Mouse (Mus musculus): Measurements from ENCODE around the gene Xpr1. TPM values are rescaled to one million over a fixed set of nuclear protein-coding genes. Genes with fewer than 3 reads are reported as not detected.
A peak's percentile ranks its signal among the peaks of the same experiment; 100 is the strongest.

The Xpr1 gene
- polyA plus RNA-seq, 1 experiment from 2014 or later, result 6.7 TPM

DNA sequence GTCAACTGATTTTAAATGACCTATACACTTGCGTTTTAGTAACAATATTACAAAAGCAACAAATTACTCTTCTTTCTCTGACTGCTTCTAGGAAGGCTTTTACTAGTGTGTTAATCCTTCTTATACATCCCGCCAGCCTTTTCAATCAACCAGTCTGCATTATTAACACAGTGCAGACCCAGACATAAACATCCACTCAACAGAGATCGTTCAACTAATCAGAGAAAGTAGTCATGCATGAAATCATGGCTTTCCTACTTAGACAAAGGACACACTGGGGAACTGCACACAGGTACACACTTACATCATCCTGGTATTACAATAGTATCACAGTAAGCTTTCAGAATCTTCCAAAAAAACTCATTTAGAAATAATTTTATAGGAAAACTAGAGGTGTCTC lies 105.5 kb downstream of the Xpr1 start:
- no peak overlapping the region for H3K4me3 ChIP-seq
- no peak overlapping the region for H3K9ac ChIP-seq
- WGBS (ENCODE audit: insufficient replicate concordance), result 83% methylated on average over 3 of the region's 3 CpGs
- H3K27ac ChIP-seq, result no peak overlapping the region
- no peak overlapping the region for H3K4me2 ChIP-seq
- no peak for ATAC-seq
- peaks cover 41% of the 10 kb centered on the region for H3K36me3 ChIP-seq
- no peaks in the 10 kb centered on the region for H3K4me1 ChIP-seq
- no peaks in the 10 kb centered on the region for H3K9me3 ChIP-seq (replicated peaks)
- no peaks in the 10 kb centered on the region for H3K27me3 ChIP-seq (replicated peaks)

DNA sequence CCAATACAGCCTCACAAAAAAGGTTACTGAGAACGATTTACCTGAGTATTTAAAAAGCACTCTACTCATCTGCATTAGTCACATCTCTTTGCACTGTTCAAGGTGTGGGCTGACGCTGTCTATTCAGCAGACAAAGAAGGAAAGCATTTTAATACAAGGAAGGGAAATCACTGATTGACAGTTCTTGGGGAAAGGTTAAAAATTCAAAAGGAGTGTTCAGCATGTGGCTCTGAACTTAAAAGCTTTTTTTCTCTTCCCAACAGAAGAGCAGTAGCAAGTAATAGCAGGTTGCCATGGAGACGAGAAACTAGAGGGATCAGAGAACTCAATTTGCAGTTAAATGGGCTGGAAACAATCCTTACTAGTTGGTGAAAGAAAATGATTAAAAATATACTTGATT lies 110.3 kb downstream of the Xpr1 start:
- WGBS (ENCODE audit: insufficient replicate concordance), result 69% methylated on average over 3 of the region's 3 CpGs

DNA sequence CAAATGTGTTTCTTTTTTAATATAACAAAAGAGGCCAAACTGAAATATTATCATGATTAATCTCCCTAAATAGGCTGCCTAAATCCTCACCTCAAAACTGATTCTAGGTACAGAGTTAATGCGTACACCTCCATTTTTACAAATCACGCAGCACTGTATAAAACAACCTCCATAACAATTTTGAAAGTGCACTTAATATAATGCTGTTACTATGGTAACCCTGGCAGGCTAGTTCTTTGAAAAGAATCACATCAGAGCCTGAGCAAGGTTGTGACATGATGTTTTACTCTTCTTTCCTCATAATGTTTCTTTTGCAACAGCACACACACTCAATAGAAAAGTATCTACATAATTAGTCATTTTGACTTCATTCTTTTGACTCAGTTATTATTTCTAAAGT lies 113.8 kb downstream of the Xpr1 start:
- no peak overlapping the region for H3K4me2 ChIP-seq
- no peaks in the 10 kb centered on the region for H3K27me3 ChIP-seq (replicated peaks)
- no peaks in the 10 kb centered on the region for H3K9me3 ChIP-seq (replicated peaks)
- H3K4me3 ChIP-seq, result no peak overlapping the region
- H3K9ac ChIP-seq, result no peak overlapping the region
- H3K36me3 ChIP-seq, result peaks cover 31% of the 10 kb centered on the region
- no peaks in the 10 kb centered on the region for H3K4me1 ChIP-seq
- WGBS (ENCODE audit: insufficient replicate concordance), result 93% methylated on average over 2 of the region's 2 CpGs
- no peak overlapping the region for H3K27ac ChIP-seq
- ATAC-seq, result no peak

More for the DNA sequence above, 110.3 kb downstream of the Xpr1 start:
- H3K4me1 ChIP-seq, result no peaks in the 10 kb centered on the region
- H3K4me2 ChIP-seq, result no peak overlapping the region
- no peaks in the 10 kb centered on the region for H3K9me3 ChIP-seq (replicated peaks)
- no peak overlapping the region for H3K9ac ChIP-seq
- H3K27me3 ChIP-seq (replicated peaks), result no peaks in the 10 kb centered on the region
- no peak overlapping the region for H3K27ac ChIP-seq
- ATAC-seq, result no peak
- peaks cover 38% of the 10 kb centered on the region for H3K36me3 ChIP-seq
- H3K4me3 ChIP-seq, result no peak overlapping the region

DNA sequence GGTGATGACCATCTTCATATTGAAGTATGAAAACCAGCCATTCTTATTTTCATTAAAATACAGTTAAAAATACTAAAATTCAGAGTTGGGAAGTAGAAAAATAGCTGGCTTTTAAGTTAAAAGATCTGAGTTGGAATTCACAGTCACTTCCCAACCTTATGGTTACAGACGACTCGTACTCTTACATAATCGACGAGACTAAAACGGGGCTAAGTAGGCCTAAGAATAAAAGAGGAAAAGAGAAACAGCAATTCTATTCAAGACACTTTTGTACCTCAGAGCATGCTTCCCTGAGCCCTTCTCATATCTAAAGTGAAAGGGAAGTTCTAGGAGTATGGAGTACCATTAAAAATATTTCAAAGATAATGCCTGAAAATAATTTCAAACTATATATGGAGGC lies 119.6 kb downstream of the Xpr1 start:
- 81% methylated on average over 5 of the region's 5 CpGs for WGBS (ENCODE audit: insufficient replicate concordance)
- no peak overlapping the region for H3K27ac ChIP-seq
- H3K4me2 ChIP-seq, result no peak overlapping the region
- H3K9ac ChIP-seq, result no peak overlapping the region
- no peaks in the 10 kb centered on the region for H3K4me1 ChIP-seq
- H3K4me3 ChIP-seq, result no peak overlapping the region
- H3K36me3 ChIP-seq, result peaks cover 9% of the 10 kb centered on the region; the same call in 1 of the 2 replicates
- no peaks in the 10 kb centered on the region for H3K27me3 ChIP-seq (replicated peaks)
- H3K9me3 ChIP-seq (replicated peaks), result no peaks in the 10 kb centered on the region
- no peak for ATAC-seq

DNA sequence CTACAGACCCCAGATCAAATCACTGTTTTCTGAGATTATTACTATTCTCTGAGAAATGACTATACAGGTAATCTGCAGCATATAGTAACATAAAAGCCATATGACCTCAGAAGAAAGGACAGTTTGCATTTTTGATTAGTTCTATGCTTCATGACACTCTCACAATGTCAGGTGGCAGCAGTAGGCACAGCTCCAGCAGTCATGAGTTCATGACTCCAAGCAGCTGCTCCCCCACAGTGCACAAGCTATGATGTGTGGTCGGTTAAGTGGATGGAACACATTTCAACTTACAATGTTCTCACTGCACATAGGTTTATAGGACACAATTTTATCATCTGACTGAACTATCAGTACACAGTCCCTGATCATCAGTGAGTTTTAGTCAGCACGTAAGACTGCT lies 120.0 kb downstream of the Xpr1 start:
- no peak for ATAC-seq
- 84% methylated on average over 2 of the region's 2 CpGs for WGBS (ENCODE audit: insufficient replicate concordance)
- Histone ChIP-seq H3K4me3 (no peak overlapping the region), H3K9me3 (replicated peaks) (no peaks in the 10 kb centered on the region), H3K27me3 (replicated peaks) (no peaks in the 10 kb centered on the region), H3K9ac (no peak overlapping the region), H3K27ac (no peak overlapping the region), H3K4me2 (no peak overlapping the region), H3K4me1 (no peaks in the 10 kb centered on the region), H3K36me3 (peaks cover 9% of the 10 kb centered on the region; the same call in 1 of the 2 replicates)

DNA sequence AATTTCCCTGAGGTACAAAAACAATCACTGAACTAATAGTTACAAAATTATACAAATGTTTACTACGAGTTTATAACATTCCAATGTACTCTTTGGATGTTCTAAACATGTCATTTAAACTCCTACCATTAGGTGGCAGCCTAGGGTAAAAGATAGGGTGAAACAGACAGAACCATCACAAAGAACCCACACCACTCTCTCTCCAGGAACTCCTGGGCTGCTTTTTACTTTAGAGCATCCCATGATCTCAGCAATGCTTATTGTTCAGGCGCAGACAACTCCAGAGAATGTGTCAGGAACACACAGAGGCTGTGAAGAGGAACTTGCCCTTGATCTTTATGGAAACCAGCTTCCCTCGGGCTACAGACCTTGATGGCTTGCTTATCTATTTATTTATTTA lies 123.8 kb downstream of the Xpr1 start:
- Histone ChIP-seq H3K36me3 (peaks cover 34% of the 10 kb centered on the region), H3K4me3 (no peak overlapping the region), H3K9me3 (replicated peaks) (no peaks in the 10 kb centered on the region), H3K27ac (no peak overlapping the region), H3K4me1 (no peaks in the 10 kb centered on the region), H3K9ac (no peak overlapping the region), H3K4me2 (no peak overlapping the region), H3K27me3 (replicated peaks) (no peaks in the 10 kb centered on the region)
- WGBS (ENCODE audit: insufficient replicate concordance), result 24% methylated on average over 3 of the region's 3 CpGs
- no peak for ATAC-seq

DNA sequence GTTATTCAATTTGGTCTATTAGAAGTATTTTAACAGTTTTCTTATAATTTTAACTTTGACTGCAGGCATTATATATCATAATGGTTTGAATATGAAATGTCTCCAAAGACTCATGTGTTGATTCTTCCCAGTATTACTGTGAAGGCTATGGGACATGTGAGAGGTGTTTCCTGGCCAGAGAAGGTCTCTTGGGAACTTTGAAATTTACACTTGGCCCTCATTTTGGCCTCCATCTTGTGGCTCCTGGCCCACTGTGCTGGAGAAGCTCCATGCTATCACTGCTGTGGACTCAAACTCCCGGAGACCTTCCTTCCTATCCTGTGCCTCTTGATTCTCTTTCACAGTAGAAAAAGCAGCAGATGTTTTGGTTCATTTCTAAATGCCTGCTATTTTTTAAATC lies 127.8 kb downstream of the Xpr1 start:
- Histone ChIP-seq H3K4me3 (no peak overlapping the region), H3K27me3 (replicated peaks) (no peaks in the 10 kb centered on the region), H3K4me1 (no peaks in the 10 kb centered on the region), H3K9ac (no peak overlapping the region), H3K4me2 (no peak overlapping the region), H3K9me3 (replicated peaks) (no peaks in the 10 kb centered on the region), H3K36me3 (peaks cover 56% of the 10 kb centered on the region), H3K27ac (no peak overlapping the region)
- ATAC-seq, result no peak
- 86% methylated on average over 1 of the region's 1 CpGs for WGBS (ENCODE audit: insufficient replicate concordance)

DNA sequence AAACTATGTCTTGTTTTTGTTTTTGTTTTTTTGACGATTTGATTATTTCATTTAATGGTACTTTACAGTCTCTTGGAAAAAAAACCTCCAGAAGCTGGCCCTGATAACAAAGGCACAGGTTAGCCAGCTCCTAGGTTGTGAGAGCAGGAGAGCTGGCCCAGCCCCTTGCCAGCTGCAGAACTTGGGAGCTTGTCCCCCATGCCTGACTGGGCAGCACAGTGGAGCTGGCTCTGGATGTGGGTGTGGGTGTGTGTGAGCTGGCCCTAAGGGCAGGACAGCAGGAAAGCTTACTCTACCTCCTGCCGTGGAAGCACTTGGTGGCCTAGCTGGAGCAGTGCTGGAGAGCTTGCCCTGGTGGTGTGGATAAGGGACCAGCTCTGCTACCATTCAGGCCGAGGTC lies 129.2 kb downstream of the Xpr1 start:
- no peak for ATAC-seq

DNA sequence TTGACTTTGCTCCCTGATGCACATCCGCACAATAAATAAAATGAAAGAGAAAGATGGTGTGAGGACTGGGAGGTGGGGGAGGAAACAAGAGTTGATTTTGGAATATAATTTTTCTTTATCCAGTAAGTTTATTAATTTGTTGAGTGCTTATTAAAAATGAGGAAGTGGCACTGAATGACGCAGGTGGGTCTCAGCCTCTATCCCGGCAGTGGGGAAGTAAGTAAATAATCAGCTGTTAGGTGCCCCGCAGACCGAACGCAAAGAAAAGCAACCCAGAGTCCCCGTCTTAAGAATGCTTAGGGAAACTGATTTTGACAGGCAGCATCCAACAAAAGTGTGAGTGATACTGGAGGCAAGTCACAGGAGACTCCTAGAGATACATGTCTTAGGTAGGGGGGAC lies 133.4 kb downstream of the Xpr1 start:
- H3K36me3 ChIP-seq, result peaks cover 61% of the 10 kb centered on the region
- 68% methylated on average over 7 of the region's 7 CpGs for WGBS (ENCODE audit: insufficient replicate concordance)
- H3K4me3 ChIP-seq, result no peak overlapping the region
- ATAC-seq, result no peak
- H3K4me1 ChIP-seq, result peaks cover 7% of the 10 kb centered on the region
- H3K4me2 ChIP-seq, result no peak overlapping the region
- H3K27ac ChIP-seq, result no peak overlapping the region
- no peaks in the 10 kb centered on the region for H3K27me3 ChIP-seq (replicated peaks)
- H3K9ac ChIP-seq, result no peak overlapping the region
- no peaks in the 10 kb centered on the region for H3K9me3 ChIP-seq (replicated peaks)

More for the DNA sequence above, 129.2 kb downstream of the Xpr1 start:
- H3K27ac ChIP-seq, result no peak overlapping the region
- H3K4me2 ChIP-seq, result no peak overlapping the region
- H3K9me3 ChIP-seq (replicated peaks), result no peaks in the 10 kb centered on the region
- H3K36me3 ChIP-seq, result peaks cover 58% of the 10 kb centered on the region
- no peak overlapping the region for H3K4me3 ChIP-seq
- no peaks in the 10 kb centered on the region for H3K27me3 ChIP-seq (replicated peaks)
- no peaks in the 10 kb centered on the region for H3K4me1 ChIP-seq
- WGBS (ENCODE audit: insufficient replicate concordance), result 78% methylated on average over 3 of the region's 3 CpGs
- H3K9ac ChIP-seq, result no peak overlapping the region

DNA sequence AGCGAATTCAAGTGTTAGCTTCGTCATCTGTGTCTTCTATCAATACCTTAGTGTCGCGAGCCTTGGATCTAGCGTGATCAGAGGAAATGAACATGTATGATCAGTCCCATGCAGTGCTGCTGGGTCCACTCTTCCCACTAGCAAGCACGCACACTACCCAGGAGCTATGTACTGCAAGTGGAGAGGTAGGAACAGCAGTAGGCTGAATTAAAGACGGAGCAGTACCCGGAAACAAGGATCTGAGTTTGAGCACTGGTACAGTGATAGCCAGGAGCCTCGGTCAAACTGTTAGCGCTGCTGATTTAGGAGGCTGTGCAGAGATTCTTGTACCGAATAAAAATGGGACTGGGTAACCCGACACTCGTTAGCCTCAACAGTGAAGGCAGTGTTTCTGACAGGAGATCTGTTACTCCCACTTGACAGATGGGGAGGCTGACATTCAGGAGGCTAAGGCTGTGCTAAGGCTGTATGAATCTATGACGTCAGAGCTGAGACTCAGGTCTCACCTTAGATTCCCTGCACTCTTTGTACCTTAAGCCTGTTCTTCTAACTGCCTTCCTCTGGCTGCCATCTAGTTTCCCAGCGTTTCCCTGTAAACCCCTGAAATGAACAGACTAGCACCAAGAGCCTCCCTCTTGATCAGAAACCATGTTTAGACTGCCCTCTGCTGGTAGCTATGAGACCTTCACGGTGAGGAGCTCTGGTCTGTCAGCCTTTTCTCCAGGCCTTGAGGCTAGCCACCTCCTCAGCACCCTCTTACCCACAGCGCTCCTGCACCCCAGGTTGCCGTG lies 136.0 kb downstream of the Xpr1 start:
- H3K9ac ChIP-seq, result no peak overlapping the region
- no peak overlapping the region for H3K4me3 ChIP-seq
- WGBS (ENCODE audit: insufficient replicate concordance), result 60% methylated on average over 18 of the region's 18 CpGs
- peaks cover 38% of the 10 kb centered on the region for H3K36me3 ChIP-seq
- ATAC-seq, result peak; percentile 52
- H3K27me3 ChIP-seq (replicated peaks), result no peaks in the 10 kb centered on the region
- H3K4me2 ChIP-seq, result no peak overlapping the region
- H3K9me3 ChIP-seq (replicated peaks), result no peaks in the 10 kb centered on the region
- H3K4me1 ChIP-seq, result peaks cover 25% of the 10 kb centered on the region
- H3K27ac ChIP-seq, result no peak overlapping the region

DNA sequence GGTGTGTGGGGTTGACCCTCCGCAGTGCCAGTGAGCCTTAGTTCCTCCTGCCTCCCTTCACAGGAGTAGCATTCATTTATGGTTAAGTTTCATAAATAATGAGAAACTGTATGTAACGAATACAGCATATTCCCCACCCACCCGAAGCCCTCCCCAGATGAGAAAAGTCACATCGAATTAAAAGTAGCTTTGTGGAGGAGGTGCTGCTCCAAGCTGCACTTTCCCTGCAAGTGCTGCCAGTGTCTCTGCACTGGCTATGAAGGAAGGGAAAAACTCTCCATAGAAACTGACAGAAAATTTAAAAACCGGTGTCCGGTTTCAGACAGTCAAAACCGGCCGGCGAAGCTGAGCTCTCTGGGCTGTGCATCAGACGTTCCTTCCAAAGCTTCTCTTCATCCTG lies 136.9 kb downstream of the Xpr1 start:
- Histone ChIP-seq H3K27me3 (replicated peaks) (no peaks in the 10 kb centered on the region), H3K4me3 (no peak overlapping the region), H3K9me3 (replicated peaks) (no peaks in the 10 kb centered on the region), H3K36me3 (peaks cover 31% of the 10 kb centered on the region), H3K4me1 (peaks cover 30% of the 10 kb centered on the region), H3K27ac (no peak overlapping the region), H3K9ac (no peak overlapping the region), H3K4me2 (no peak overlapping the region)
- ATAC-seq, result no peak
- WGBS (ENCODE audit: insufficient replicate concordance), result 83% methylated on average over 10 of the region's 10 CpGs

DNA sequence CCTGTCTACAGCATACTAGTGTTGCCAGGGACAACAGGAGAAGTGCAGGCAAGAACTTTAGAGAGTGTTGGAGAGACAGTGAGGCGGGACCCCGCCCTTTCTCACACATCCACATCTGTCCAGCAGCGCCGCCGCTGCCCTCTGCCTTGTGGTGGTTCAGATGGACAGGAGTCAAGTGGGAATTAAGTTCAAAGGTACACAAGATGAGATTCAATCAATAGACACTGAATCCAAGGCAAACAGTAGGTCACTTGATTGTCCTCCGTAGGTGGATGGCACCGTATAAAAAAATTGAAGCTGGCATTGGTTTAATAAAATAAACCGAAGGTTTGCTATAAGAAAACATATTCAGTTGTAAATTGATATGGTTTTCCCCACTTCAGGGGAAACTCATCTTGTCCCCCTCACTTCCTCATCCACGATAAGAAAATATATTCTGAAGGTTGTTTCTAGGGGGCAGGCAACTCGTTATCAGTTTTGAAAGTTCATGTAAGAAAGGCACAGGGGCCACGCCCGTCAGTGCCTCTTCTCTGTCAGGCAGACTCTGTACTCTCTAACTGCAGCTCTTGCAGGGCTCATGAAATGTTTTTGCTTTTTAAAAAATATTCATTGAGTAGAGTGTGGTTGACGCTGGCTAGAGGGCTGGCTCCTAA lies 140.7 kb downstream of the Xpr1 start:
- Histone ChIP-seq H3K4me1 (peaks cover 30% of the 10 kb centered on the region), H3K9ac (peak overlapping the region; percentile 12; the same call in 1 of the 2 replicates), H3K9me3 (replicated peaks) (no peaks in the 10 kb centered on the region), H3K4me3 (no peak overlapping the region), H3K27ac (peak overlapping the region; percentile 49), H3K27me3 (replicated peaks) (no peaks in the 10 kb centered on the region), H3K4me2 (peak overlapping the region; percentile 44), H3K36me3 (peaks cover 15% of the 10 kb centered on the region)
- ATAC-seq, result peak; percentile 63
- 47% methylated on average over 13 of the region's 13 CpGs for WGBS (ENCODE audit: insufficient replicate concordance)
